Mouse (Mus musculus) ovary, adult 10 weeks (tissue): ENCODE measurements around the gene Mst1. TPM values are rescaled to one million over a fixed set of nuclear protein-coding genes. Genes with fewer than 3 reads are reported as not detected.

Experiments used
- polyA plus RNA-seq: library from polyadenylated mRNA; stranded (reverse); fragments of 350-450 nt; fragmentation: Illumina TruSeq; extraction: RNeasy Lipid Tissue Mini Kit (QIAGEN cat#74804); gene quantifications from one replicate; pipeline ENCODE4 v1.2.3, GENCODE M21; 2014

Gene Mst1
- not detected for polyA plus RNA-seq

GRCm38 (mm10) chr9:108080168-108080567, at the start of gene Mst1:
Mst1 (plus strand) TSS chr9:108080436.

GRCm38 (mm10) chr9:108049016-108049455, 31.2 kb upstream of the Mst1 start, which contains the start of gene Gmppb:
Gmppb (plus strand) TSS chr9:108049242.

GRCm38 (mm10) chr9:108052885-108053664, 27.2 kb upstream of the Mst1 start, which contains the start of gene Amigo3:
Amigo3 (plus strand) TSS chr9:108053159.

GRCm38 (mm10) chr9:108082988-108083431, 2.8 kb downstream of the Mst1 start, which contains the start of gene Rnf123:
Rnf123 (minus strand) TSS chr9:108083346.

GRCm38 (mm10) chr9:108094184-108094941, 14.1 kb downstream of the Mst1 start, which contains the start of gene Apeh:
Apeh (minus strand) TSS chr9:108094606.

Other genes starting within 250 kb of the Mst1 start
- 116 TPM for gene Rbm6, start 207.2 kb upstream of the Mst1 start, polyA plus RNA-seq
- gene Mon1a, start 192.3 kb upstream of the Mst1 start, polyA plus RNA-seq = not detected
- 0.11 TPM for gene Mst1r, start 173.6 kb upstream of the Mst1 start, polyA plus RNA-seq
- not detected for gene Actl11, start 152.0 kb upstream of the Mst1 start, polyA plus RNA-seq
- not detected for gene Camkv, start 144.8 kb upstream of the Mst1 start, polyA plus RNA-seq
- gene Traip, start 130.3 kb upstream of the Mst1 start, polyA plus RNA-seq = 0.97 TPM
- 1.1 TPM for gene Uba7, start 104.9 kb upstream of the Mst1 start, polyA plus RNA-seq
- 0.91 TPM for gene Gm20661, start 97.4 kb upstream of the Mst1 start, polyA plus RNA-seq
- not detected for gene Inka1, start 94.6 kb upstream of the Mst1 start, polyA plus RNA-seq
- gene Cdhr4, start 87.9 kb upstream of the Mst1 start, polyA plus RNA-seq = 2.7 TPM
- gene Gm20662, start 84.1 kb upstream of the Mst1 start, polyA plus RNA-seq = not detected
- gene Ip6k1, start 77.9 kb upstream of the Mst1 start, polyA plus RNA-seq = 40.0 TPM
- not detected for gene Gmppb, start 31.2 kb upstream of the Mst1 start, polyA plus RNA-seq
- gene Amigo3, start 27.3 kb upstream of the Mst1 start, polyA plus RNA-seq = not detected
- gene Rnf123, start 2.9 kb downstream of the Mst1 start, polyA plus RNA-seq = 0.43 TPM
- 10.7 TPM for gene Apeh, start 14.2 kb downstream of the Mst1 start, polyA plus RNA-seq
- gene Bsn, start 109.9 kb downstream of the Mst1 start, polyA plus RNA-seq = 0.09 TPM
- 136 TPM for gene Dag1, start 183.5 kb downstream of the Mst1 start, polyA plus RNA-seq
- 21.4 TPM for gene Nicn1, start 210.0 kb downstream of the Mst1 start, polyA plus RNA-seq
- 0.88 TPM for gene Amt, start 216.4 kb downstream of the Mst1 start, polyA plus RNA-seq
- gene Rhoa, start 225.7 kb downstream of the Mst1 start, polyA plus RNA-seq = 612 TPM
- gene Tcta, start 225.7 kb downstream of the Mst1 start, polyA plus RNA-seq = 5.5 TPM